Mouse (Mus musculus) granulocyte monocyte progenitor cell, adult 5-6 weeks (primary cell): Measurements from ENCODE around the gene Stoml1. TPM values are rescaled to one million over a fixed set of nuclear protein-coding genes. Genes with fewer than 3 reads are reported as not detected.

Experiments
- ATAC-seq: replicated peaks from 2 replicates; pipeline ENCODE4 v1.8.0; 2016; ENCODE audit warnings: mild to moderate bottlenecking, moderate TSS enrichment, inconsistent platforms; ENCODE audit not compliant: poor library complexity, severe bottlenecking
- total RNA-seq, 2 experiments: library from RNA; stranded (forward) in 1 of 2; stranded (reverse) in 1 of 2; fragments of 200-712, 200-1000 nt in 1 of 2; fragments of >200 nt in 1 of 2; fragmentation: Nextera tagmentation in 1 of 2; gene quantifications; 2 replicates each; pipeline ENCODE4 v1.2.3; 2014 to 2017

The Stoml1 gene
- total RNA-seq (2014; fragmentation: Nextera tagmentation) (10.4 and 11.6 TPM in 2 replicates), total RNA-seq (2017) (6.3 and 17.7 TPM in 2 replicates)

DNA sequence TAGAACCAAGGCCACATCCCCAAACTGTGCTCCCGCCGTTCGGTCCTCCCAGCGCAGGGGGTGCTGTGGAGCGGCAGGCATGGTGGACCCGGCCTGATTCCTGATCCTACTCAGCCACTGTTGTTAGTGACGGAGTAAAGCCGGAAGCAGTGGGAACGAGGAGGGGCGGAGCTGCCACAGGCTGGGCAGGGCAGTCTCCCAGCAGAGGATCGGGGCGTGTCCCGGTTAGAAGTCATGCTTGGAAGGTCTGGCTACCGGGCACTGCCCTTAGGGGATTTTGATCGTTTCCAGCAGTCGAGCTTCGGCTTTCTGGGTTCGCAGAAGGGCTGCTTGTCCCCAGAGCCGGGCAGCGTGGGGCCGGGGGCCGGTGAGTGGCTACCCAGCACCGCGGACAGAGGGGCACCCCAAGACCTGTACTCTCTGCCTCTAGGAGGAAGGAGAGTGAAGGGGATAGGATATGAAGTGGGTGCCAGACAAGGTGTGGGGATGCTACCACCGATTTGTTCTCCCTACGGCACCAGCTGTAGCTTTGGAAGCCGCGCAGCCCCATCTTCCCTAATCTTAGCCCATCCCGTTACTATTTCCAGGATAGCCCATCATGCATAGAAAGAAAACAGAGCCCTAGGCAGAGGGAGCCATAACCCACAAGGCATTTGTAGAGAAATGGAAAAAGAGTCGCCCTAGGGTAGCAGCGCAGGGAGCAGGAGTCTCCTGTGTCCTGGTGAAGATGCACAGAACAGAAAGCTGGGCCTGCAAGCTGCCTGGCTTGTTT is at the start of gene Stoml1:
Gene Stoml1 (plus strand): TSS at position 132 of the 772 bp plus-strand sequence.
- ATAC-seq, result peak; percentile 92

DNA sequence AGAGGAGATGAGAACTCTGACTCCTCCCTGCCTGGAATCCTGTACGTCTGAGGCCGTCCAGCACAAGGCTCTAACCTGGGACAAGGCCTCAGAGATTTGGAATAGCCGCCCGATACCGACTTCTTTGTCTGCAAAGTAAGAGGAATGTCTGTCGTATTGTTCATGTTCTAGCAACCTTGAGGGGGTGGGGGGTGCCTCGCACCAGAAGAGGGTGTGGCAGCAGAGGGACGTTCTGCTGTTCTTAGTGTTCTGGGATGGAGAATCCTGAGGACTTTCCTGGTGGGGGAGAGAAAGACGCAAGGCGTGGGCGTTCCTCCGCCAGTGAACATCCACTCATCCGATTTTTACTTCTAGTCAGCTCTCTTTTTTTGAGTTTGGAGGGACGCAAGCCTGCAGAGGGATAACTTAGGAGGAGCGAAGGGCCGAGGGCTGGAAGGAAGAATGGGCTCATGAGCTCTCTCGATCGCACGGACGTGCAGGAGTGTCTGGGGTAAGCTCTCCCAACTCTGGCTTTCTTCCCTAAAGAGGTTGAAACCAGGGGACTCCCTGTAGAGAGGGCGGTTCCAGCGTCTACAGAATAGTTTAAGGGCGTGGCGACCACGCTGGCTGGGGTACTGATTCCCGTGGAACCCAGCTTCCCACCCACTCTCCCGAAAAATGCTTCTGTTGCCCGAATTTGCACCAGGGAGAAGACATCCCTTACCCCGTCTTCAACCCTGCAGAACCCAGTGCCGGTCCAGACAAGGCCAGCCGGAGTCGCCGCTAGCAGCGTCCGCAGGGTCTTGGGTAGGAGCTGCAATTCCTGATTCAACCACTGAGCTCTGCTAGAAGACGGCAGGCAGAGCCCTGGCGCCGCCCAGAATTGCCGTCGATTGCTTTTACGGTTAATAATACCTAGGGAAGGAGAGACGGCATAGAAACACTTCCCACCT is 49.2 kb upstream of the Stoml1 start, which contains the start of the genes Islr and Islr2:
Gene Islr (minus strand): TSS at position 791 of the 932 bp plus-strand sequence.
Gene Islr2 (minus strand): TSS at position 804 of the 932 bp plus-strand sequence.
- peak; percentile 71 for ATAC-seq

DNA sequence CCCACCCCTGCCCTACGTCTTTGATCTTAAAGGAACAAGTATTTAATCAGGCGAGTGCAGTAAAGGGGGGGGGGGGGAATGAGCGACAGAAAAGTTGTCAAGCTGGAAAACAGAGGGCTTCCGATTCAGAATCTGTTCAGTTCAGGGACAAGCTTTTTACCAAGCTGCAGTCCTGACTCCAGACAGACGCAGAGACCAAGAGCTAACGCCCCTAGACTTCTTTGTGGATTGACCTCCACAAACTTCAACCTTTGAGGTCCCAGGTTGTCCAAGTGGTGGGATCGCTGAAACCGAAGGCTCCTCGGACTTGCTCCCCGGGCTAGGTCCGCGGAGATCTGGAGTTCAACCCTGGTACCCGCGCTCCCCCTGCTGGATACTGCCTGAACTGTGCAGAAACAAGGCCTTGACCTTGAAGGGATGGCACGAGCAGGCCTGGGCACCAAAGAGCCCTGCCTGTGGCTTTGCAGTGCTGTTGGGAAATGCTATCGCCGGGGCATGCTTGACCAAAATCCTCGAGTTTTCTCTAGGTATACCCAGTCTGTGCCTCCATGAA is 48.4 kb upstream of the Stoml1 start:
- peak; percentile 88 for ATAC-seq

DNA sequence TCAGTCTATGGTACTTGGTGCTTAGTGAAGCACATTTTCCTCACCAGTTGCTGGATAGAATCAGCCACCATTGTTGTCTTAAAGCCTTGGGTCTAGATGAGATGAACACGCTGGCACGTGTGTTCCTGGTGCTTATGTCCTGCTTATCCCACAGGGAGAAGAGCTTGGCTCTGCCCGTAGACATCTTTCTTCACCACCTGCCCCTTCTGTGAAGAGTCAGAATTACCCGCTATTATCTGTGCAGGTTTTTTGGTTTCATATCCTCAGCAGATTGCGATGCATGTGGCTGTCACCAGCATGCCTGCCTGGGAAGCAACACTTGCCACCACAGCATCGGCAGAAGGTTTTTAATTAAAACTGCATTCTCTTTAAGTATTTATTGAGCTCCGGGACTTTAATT is 47.0 kb upstream of the Stoml1 start:
- no peak for ATAC-seq

DNA sequence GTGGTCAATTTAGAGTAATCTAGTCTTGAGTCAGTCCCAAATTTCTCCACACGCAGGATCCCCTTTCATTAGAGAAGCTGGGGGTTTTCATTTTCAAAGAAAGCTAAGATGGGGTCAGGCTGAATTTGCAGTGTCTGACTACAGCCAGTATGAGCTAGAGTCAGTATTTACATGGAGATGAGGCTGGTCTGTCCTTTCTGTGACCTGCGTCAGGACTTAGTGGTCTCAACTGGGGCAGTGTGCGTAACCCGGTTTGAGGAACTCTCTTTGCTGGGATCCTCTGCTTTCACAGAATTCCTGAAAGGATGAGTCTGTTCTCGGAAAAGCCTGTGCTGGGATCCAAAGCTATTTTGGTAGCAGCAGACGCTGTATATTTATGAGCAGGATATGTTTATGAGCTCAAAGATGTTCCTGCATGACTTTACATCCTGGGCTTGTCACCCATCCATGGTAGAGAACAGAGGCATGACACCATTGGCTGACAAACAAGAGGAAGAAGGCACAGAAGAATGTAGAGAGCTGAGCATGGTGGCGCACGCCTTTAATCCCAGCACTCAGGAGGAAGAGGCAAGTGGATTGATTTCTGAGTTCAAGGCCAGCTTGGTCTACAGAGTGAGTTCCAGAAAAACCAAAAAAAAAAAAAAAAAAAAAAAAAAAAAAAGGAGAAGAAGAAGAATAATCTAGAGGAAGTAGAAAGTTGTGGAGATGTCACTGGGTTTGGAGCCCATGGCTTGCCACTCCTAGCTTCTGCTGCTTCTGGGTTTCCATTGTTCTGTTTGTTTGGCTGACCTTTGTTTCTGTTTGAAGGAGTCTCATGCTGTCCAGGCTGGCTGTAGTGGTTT is 43.3 kb upstream of the Stoml1 start:
- peak; percentile 50 for ATAC-seq

DNA sequence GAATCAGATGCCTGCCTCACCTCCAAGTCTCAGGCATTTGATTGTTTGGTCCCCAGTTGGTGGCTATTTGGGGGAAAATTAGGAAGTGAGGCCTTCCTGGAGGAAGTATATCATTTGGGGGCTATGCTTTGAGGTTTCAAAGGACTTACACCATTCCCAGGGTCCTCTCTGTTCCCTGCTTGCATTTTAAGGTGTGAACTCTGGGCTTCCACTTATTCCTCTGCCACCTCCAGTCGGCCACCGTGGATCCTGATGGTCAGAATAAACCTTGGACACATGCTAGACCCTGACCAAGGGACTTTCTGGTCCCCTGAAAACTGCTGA is 42.7 kb upstream of the Stoml1 start:
- peak; percentile 69 for ATAC-seq

DNA sequence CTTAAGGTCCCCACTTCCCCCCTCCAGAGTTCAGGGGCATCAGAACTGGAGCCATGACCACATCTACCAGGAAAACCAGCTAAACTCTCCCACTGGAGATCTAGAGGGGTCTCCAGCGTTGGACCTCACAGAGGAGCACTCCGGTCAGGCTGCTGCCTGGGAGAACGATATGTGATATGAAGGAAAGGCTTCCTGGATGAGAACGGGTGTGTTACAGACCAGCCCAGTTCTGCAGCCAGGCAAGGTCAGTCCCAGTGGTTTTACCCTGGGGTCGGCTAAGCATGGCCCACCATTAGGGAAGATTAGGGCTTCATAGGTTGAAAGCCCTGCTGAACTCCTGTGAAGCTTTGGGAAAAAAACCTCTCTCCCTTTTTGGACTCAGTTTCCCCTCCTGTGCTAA is 39.6 kb upstream of the Stoml1 start:
- ATAC-seq, result no peak

DNA sequence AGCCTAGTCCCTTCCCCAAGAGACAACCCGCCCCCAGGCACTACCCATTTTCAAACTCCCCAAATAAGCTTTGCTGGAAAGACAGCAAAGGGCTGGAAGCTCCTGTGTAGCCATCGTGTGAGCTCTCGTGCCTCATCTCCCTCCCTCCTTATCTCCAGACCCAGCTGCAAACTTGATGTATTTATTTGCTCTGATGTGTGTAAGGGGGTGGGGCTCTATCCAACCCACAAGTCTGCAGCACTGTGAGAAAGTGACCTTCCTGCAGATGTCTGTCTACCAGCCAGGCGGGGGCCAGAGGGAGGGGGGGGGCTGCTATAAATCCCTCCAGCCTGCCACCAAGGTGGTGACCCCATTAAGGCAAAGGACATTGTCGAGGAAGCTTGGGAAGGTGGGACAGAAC is 39.1 kb upstream of the Stoml1 start:
- no peak for ATAC-seq

DNA sequence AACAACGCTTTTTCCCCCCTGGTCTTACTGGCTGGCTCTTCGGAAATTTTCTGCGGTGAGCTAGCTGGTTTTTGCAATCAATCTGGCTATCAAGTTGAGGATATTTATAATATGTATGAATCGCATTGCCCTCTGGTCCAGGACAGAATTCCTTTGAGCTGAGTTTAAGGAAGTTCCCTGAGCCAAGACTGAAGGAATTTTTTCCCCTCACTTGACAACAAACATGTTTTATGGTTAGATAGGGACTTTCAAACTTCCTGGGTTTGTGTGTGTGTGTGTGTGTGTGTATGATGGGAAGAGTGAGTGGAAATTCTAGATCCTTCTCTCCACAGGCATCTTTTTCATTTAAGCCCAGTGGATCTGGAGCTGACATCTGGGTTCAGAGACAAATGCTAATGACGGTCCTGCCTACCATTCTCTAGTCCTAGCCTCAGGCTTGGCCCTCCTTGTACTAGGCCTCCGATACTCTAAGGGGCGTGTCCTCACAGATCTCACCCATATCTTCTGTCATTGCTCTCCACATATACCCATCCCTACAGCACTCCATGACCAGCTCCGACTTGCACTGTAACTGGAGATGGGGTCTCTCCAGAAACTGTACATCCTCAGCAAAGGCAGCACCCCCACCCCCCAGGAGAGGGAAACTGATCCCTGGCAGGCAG is 38.3 kb upstream of the Stoml1 start:
- no peak for ATAC-seq

DNA sequence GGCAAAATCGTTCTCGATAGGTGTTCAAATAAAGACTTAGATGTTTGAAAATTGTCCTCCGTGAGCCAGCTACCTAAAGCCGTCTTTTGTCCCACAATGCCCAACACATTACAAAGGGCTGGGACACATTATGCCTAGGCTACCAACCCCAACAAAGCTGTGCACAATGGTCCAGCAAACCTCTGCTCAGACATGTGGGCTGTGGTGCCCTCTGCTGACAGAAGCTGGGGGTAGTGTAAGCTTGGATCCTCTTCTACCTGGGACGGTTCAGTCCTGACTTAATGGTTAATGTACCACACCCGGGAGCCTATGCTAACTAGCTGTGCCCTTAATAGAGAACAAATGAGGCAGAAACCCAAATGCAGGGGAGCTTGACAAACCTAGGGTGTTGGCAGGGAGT is 36.6 kb upstream of the Stoml1 start:
- ATAC-seq, result peak; percentile 54; the same call in 1 of the 2 replicates

DNA sequence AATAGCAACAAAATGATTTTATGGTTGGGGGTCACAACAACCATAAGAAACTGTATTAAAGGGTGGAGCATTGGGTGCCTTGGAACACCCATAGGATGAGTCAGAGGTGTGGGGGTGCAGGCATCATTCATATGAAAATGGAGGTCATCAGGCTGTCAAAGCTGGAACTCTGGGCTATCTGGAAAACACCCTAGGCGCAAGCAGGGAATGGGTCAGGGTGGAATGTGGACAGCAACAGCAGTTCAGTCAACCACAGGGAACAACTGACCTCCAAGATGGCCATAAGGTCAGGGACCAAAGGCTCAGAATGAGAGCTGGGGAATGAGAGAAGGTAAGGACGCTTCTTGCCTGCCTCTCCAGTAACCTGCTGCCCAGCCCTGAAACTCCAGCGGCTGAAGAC is 34.4 kb upstream of the Stoml1 start:
- no peak for ATAC-seq

DNA sequence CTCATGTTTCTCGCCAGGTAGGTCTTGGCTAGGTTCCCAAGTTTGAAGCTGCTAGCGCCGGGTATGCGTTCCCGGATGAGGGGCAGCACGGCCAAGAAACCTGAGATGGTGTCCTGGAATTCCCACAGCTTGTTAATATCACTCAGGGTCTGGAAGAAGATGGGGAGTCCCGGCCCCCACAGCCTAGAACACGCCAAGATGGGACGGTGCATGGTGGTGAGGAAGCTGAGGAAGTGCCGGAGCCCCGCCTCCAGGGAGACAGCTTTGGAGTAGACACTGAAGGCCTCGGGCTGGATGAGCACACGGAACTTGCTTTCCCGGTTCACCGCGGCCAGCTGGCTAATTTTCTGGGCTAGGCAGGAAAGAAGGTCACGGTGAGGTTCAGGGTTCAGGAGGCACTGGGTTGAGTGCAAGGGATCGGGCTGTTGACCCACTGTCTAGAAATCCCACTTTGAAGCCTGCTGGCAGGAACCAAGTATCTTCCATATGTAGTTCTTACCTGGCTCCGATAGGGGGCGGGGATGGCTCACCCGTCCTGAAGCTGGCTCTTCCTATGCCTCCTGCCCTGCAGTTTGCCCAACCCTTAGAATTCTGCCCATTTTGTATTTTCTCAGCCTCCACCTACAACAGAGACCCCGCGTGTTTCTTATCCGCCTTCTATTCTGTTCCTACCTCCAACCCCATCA is 32.6 kb upstream of the Stoml1 start:
- peak; percentile 46; the same call in 1 of the 2 replicates for ATAC-seq

DNA sequence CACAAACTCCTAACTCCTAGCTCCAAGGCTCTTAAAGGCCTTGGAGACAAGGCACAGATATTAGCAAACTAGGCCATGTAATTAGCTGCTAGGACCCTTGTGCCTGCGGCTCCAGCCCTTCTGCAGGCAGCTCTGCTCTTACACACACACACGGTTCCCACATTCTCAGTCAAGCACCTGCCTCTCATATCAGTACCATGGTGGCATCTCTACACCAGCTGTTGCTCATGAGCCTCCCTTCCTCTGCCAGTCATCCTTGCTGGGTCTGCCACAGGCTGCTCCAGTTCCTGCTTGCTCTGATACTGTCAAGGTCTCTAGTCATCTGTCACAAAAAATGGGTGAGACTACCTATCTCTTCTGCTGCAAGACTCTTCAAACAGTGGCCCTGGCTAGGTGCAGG is 28.6 kb upstream of the Stoml1 start:
- no peak for ATAC-seq

DNA sequence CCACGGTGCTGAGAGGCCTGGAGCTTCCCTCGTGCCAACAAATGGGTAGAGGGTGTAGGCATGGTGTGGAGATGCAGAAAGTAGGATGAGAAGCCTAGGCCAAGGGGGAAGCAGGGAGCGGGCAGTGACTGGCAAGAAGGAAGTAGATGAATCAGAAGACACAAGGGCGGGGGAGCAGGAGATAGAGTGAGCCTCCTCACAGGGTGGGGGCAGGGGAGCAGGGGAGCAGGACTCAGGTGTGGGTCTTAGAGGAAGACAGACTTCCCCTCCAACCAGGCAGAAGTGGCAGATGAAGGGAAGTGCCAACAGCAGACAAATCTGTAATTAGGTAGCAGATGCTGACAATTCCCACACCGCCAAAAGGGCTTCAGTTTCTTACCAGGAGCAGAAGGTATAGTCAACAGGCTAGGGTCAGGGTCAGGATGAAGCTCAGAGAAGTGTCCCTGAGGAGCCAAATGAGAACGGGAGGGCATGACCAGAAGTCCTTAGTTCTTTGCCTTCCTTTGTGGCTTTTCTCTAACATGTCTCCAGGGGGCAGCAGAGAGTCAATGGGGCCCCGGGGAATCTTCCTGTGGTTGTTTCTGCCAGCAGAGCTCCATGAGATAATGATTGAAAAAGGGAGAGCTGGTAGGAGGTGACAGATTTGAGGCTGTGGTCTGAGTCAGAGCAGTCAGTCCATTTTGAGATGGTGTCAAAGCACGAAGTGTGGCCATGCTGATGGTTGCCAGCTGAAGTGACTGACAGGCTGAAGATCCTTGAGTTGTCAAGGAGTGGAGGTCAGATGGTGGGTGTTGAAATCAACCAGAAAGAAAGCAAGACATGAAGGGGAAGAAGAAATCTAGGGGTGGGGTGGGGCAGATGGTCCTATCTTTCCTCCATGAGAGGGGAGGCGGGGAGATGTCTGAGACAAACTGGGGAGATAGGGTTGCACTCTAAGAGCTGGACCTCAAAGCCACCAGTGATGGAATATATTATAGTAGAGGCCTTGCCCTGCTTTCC is 26.8 kb upstream of the Stoml1 start:
- peak; percentile 70 for ATAC-seq

DNA sequence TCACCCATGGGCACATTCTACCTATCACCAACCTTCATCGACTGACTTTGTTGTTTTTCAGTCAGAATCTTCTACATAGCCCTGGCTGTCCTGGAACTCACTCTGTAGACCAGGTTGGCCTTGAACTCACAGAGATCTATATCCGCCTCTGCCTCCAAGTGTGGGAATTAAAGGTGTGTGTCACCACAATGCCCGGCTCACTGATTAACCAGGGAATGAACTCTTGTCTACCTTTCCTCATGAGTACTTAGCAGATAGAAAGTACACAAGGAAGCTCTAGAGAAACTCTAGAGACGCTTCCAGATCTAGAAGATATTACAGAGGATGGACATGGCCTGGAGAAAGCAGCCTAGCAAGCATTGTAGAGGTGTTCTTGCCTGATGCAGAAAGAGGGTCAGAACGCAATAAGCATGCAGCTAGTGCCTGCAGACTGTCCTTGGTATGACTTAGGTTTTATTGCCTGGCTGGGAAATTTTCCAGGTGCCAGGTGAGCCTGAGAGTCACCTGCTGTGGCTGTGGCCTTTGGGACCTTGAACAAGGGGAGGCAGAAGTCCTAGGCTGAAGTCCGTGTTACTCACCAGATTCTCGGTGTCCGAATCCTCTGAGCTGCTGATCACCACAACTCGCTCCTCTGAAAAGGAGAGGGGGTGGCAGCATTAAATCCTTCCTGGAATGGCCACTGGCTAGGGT is 24.0 kb upstream of the Stoml1 start:
- no peak for ATAC-seq

DNA sequence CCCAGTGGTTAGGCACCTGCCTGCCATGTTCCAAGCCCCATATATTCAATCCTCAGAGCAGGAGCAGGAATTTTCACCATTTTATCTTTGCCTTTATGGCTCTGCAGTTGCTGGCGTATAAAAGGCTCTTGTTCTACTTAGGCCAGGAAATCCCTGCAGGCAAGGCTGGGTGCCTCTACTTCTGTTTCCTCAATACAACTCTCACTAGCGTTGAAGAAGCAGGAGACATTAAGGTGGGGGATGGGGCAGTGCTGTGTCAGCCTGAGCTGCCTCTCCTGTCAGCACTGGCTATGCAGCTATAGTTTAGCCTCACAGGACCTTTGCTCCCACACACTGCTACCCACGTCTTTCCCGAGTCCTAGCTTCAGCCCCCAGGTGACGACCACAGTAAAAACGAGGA is 21.2 kb upstream of the Stoml1 start:
- peak; percentile 36 for ATAC-seq

DNA sequence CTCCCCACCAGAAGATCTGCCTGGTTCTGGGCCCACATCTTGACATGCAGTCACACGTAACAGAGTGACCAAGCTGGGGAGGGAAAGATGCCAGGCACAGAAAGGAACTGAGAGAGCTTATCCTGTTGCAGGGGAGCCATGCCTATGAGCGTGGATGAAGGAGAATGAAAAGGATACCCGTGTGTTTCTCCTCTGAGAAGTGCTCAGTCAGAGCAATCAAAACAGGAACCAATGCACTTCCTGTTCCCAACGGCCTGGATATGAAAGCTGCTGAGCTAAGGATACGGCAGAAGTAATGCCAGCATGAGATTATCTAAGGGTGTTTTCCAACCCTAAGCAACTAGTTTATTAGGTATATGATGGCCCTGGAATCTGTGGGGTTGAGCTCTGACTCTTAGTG is 20.6 kb upstream of the Stoml1 start:
- ATAC-seq, result peak; percentile 75
